Mouse (Mus musculus) neural tube, embryonic 12.5 days (tissue): ENCODE data around the gene Sgk1. TPM values are rescaled to one million over a fixed set of nuclear protein-coding genes. Genes with fewer than 3 reads are reported as not detected.
A peak's percentile ranks its signal among the peaks of the same experiment; 100 is the strongest.

Source experiments
- ATAC-seq: fragments of 200-750 bp; cut with Nextera tagmentation; 2 replicates; pipeline ENCODE4 v1.8.0; 2017; ENCODE audit warnings: low read depth, mild to moderate bottlenecking, moderate TSS enrichment, moderate library complexity; ENCODE audit not compliant: low FRiP score
- H3K27ac ChIP-seq: fragments of 300-500 bp; sonication (generic); 2 replicates; pipeline ENCODE4 v1.5.1; 2016
- H3K27me3 ChIP-seq: fragments of 300-500 bp; sonication (generic); replicated peaks from 2 replicates; pipeline ENCODE4 v1.6.1; 2016; ENCODE audit warnings: mild to moderate bottlenecking
- H3K36me3 ChIP-seq: fragments of 300-500 bp; sonication (generic); 2 replicates; pipeline ENCODE4 v1.6.1; 2016; ENCODE audit warnings: mild to moderate bottlenecking
- H3K4me1 ChIP-seq: fragments of 300-500 bp; sonication (generic); 2 replicates; pipeline ENCODE4 v1.6.1; 2016
- H3K4me2 ChIP-seq: fragments of 300-500 bp; sonication (generic); replicated peaks from 2 replicates; pipeline ENCODE4 v1.6.1; 2016; ENCODE audit warnings: mild to moderate bottlenecking
- H3K4me3 ChIP-seq: fragments of 300-500 bp; sonication (generic); 2 replicates; pipeline ENCODE4 v1.5.1; 2016
- H3K9ac ChIP-seq: fragments of 300-500 bp; sonication (generic); 2 replicates; pipeline ENCODE4 v1.6.1; 2016; ENCODE audit warnings: mild to moderate bottlenecking
- H3K9me3 ChIP-seq: fragments of 300-500 bp; sonication (generic); 2 replicates; pipeline ENCODE4 v1.6.1; 2016; ENCODE audit warnings: mild to moderate bottlenecking
- WGBS: fragments of 180-500 bp; shearing (Covaris S2); methylation state at CpG from one replicate; pipeline ENCODE4 v1.1.7; 2016; 5-methylcytosine and 5-hydroxymethylcytosine counted together
- polyA plus RNA-seq: library from polyadenylated mRNA; unstranded; fragments of >200 nt; fragmentation: Nextera tagmentation; extraction: Ambion mirVana; gene quantifications from 2 replicates; pipeline ENCODE4 v1.2.1, GENCODE M21; 2016

The Sgk1 gene
- polyA plus RNA-seq, 1 experiment from 2014 or later: 24.6 TPM

GRCm38 (mm10) chr10:21924051-21924720 is 42.2 kb downstream of the Sgk1 start:
- WGBS: 72% methylated on average over 16 of the region's 16 CpGs
- no peaks in the 10 kb centered on the region for H3K36me3 ChIP-seq
- ATAC-seq: no peak

GRCm38 (mm10) chr10:21926941-21927340 is 45.0 kb downstream of the Sgk1 start:
- ATAC-seq: no peak
- H3K9ac ChIP-seq: no peak overlapping the region
- H3K4me2 ChIP-seq: no peak overlapping the region
- H3K4me3 ChIP-seq: no peak overlapping the region
- H3K27ac ChIP-seq: no peak overlapping the region
- H3K36me3 ChIP-seq: no peaks in the 10 kb centered on the region
- no peaks in the 10 kb centered on the region for H3K9me3 ChIP-seq
- WGBS: 88% methylated on average over 5 of the region's 5 CpGs
- H3K4me1 ChIP-seq: peaks cover 15% of the 10 kb centered on the region
- H3K27me3 ChIP-seq: no peaks in the 10 kb centered on the region

More at GRCm38 (mm10) chr10:21924051-21924720, 42.2 kb downstream of the Sgk1 start:
- peaks cover 15% of the 10 kb centered on the region for H3K4me1 ChIP-seq
- peak overlapping the region; percentile 46 for H3K4me2 ChIP-seq
- H3K27me3 ChIP-seq: no peaks in the 10 kb centered on the region
- H3K9ac ChIP-seq: no peak overlapping the region
- H3K27ac ChIP-seq: peak overlapping the region; percentile 15; the same call in 1 of the 2 replicates
- no peak overlapping the region for H3K4me3 ChIP-seq
- no peaks in the 10 kb centered on the region for H3K9me3 ChIP-seq

DNA sequence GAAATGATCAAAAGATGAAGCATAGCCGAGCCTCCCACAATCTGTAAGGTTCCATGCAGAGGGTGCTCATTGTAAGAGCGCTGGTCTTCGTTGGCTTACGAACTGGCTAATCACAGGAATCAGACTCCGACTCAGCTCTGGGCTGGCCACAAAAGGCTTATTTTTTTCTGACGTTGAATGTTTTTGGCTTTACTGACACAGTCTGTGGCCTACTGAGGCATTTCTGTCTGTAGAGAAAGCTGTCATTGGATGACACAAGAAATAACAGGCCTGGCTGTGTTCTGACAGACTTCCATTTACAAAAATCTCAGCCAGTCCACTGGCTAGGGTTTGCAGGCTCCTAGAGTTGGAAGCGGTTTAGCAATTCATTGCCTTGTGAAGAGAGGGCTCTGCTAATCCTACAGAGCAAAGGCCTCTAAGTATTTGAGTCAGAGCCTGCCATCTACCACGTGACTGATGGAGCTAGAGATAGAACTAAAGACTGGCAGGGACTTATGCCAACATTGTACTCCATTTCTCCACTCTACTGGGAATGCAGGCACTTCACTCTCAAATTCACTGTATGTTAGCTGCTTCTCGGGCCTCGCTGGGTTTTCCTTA is 48.9 kb downstream of the Sgk1 start:
- 86% methylated on average over 10 of the region's 10 CpGs for WGBS
- ATAC-seq: no peak

DNA sequence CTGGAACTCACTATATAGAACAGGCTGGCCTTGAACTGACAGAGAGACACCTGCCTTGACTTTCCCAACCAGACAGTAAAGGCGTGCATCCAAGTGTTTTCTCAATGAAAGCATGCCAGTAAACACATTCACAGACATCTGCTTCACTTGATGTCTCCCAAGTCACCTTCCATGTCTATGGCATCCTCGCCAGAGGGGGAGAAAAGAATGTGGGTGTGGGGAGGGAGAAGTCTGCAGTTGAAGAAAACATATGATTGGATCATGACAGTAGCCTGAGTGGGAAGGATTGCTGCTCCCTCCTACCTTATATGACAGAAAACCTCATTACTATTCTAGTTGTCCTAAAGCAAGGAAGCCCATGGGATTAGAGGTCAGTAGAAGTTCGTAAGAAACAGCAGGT is 50.8 kb downstream of the Sgk1 start:
- 85% methylated on average over 3 of the region's 3 CpGs for WGBS
- H3K36me3 ChIP-seq: no peaks in the 10 kb centered on the region

More for the DNA sequence above, 48.9 kb downstream of the Sgk1 start:
- Histone ChIP-seq H3K4me1 (no peaks in the 10 kb centered on the region), H3K4me2 (no peak overlapping the region), H3K4me3 (no peak overlapping the region), H3K9ac (no peak overlapping the region), H3K27me3 (no peaks in the 10 kb centered on the region), H3K9me3 (no peaks in the 10 kb centered on the region), H3K27ac (no peak overlapping the region), H3K36me3 (no peaks in the 10 kb centered on the region)

DNA sequence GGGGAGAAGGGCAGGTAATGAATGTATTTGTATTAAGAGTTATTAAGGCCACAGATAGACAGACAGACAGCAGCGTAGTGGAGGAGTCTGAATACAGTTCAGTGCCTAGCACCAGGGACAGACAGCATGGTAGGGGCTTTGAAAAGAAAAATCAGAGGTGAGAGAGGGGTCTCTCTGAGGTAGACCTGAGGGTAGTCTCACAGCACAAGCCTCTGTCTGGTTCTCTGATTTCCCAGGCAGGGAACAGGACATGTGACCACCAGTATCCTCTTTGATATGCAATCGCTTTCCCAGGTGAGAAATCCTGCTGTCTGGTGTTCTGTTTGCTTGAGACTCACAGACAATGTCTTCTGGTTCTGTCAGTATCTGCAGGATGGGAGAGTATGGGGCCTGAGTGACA is 52.8 kb downstream of the Sgk1 start:
- Histone ChIP-seq H3K9ac (no peak overlapping the region), H3K27ac (no peak overlapping the region), H3K36me3 (no peaks in the 10 kb centered on the region), H3K9me3 (no peaks in the 10 kb centered on the region), H3K27me3 (no peaks in the 10 kb centered on the region), H3K4me1 (peaks cover 6% of the 10 kb centered on the region), H3K4me2 (no peak overlapping the region), H3K4me3 (no peak overlapping the region)
- WGBS: 93% methylated on average over 2 of the region's 2 CpGs
- no peak for ATAC-seq

More for the DNA sequence above, 50.8 kb downstream of the Sgk1 start:
- Histone ChIP-seq H3K9ac (no peak overlapping the region), H3K27me3 (no peaks in the 10 kb centered on the region), H3K4me1 (peaks cover 6% of the 10 kb centered on the region), H3K27ac (no peak overlapping the region), H3K4me3 (no peak overlapping the region), H3K4me2 (no peak overlapping the region), H3K9me3 (no peaks in the 10 kb centered on the region)
- ATAC-seq: no peak

DNA sequence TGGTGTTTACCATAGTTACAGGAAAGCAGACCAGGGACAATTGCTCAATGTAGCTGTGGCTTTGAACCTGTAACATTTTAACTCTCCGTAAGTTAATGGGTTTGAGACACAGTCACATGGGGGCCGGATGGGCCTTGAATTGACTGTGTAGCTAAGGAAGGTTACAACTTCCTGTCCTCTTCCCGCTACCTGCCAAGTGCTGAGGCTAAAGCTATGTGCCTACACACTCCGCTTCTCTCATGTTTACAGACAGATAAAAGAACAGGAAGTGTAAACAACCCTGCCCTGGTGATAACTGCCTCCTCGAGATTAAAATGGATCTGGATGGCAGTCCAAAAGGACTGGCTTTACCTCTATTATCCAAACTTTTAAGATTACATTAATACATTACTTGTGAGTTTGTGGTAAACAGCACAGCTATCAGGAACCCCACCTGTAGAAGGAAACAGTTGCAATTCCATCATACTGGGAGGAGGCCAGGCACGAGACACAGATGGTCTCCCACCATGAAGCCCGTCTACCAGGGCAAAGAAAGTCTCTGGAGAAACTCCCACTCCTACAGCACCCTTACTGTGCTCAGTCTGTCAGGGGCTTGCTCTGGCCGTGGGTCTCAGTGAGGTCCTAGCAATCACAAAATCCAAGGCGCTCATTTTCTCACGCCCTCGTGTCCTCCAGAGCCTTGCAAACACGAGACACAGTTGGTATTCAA is 54.7 kb downstream of the Sgk1 start:
- H3K4me1 ChIP-seq: peaks cover 6% of the 10 kb centered on the region
- no peaks in the 10 kb centered on the region for H3K27me3 ChIP-seq
- peak overlapping the region; percentile 16; the same call in 1 of the 2 replicates for H3K4me2 ChIP-seq
- WGBS: 59% methylated on average over 12 of the region's 12 CpGs
- H3K36me3 ChIP-seq: no peaks in the 10 kb centered on the region
- no peak overlapping the region for H3K4me3 ChIP-seq
- H3K9me3 ChIP-seq: no peaks in the 10 kb centered on the region
- no peak overlapping the region for H3K9ac ChIP-seq
- ATAC-seq: no peak
- H3K27ac ChIP-seq: no peak overlapping the region

DNA sequence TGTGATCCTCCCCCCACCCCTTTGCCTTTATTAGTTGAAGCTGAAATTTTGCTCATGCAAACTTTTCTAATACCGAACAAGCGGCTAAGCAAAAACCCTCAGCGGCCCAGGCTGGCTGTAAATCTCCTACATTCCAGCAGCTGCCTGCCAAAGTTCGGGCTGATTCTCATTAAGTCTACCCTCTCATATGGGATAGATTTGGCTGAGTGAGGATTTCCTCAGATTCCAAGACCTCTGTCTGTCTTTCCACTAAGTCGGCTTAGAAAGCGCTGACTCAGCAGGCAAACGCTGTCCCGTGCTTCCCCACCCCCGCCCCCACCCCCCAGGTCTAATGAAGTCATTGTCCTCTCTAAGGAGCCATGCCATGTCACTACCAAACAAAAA is 55.2 kb downstream of the Sgk1 start:
- Histone ChIP-seq H3K4me3 (no peak overlapping the region), H3K27me3 (no peaks in the 10 kb centered on the region), H3K27ac (no peak overlapping the region), H3K9me3 (no peaks in the 10 kb centered on the region), H3K36me3 (no peaks in the 10 kb centered on the region), H3K4me2 (peak overlapping the region; percentile 16; the same call in 1 of the 2 replicates), H3K9ac (no peak overlapping the region), H3K4me1 (peaks cover 6% of the 10 kb centered on the region)
- 27% methylated on average over 9 of the region's 9 CpGs for WGBS
- ATAC-seq: no peak

DNA sequence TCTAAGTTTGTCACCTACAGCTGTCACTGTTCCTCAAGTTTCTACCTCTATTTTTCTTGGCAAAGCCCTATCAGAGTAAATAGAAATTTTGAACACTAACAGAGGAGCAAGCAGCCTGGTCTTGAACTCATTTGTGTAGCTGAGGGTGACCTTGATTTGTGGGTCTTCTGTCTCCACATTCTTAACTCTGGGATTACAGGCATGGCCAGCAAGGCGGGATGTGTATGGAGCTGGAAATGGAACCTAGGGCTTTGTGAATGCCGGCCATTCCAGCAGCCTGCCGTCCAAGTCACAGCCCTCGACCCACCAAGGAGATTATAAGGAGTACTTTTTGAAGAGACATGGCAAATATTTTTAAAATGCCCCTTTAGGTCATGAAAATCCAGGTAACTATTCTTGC is 56.2 kb downstream of the Sgk1 start:
- H3K4me2 ChIP-seq: no peak overlapping the region
- ATAC-seq: no peak

GRCm38 (mm10) chr10:21941235-21941634 is 59.3 kb downstream of the Sgk1 start:
- no peaks in the 10 kb centered on the region for H3K9me3 ChIP-seq
- WGBS: 82% methylated on average over 3 of the region's 3 CpGs
- H3K4me2 ChIP-seq: no peak overlapping the region
- no peak overlapping the region for H3K4me3 ChIP-seq
- H3K36me3 ChIP-seq: no peaks in the 10 kb centered on the region
- no peaks in the 10 kb centered on the region for H3K27me3 ChIP-seq
- peaks cover 6% of the 10 kb centered on the region for H3K4me1 ChIP-seq
- no peak for ATAC-seq
- H3K27ac ChIP-seq: no peak overlapping the region
- H3K9ac ChIP-seq: no peak overlapping the region

More for the DNA sequence above, 56.2 kb downstream of the Sgk1 start:
- Histone ChIP-seq H3K9me3 (no peaks in the 10 kb centered on the region), H3K36me3 (no peaks in the 10 kb centered on the region), H3K27me3 (no peaks in the 10 kb centered on the region), H3K9ac (no peak overlapping the region), H3K4me1 (peaks cover 6% of the 10 kb centered on the region), H3K27ac (no peak overlapping the region), H3K4me3 (no peak overlapping the region)
- WGBS: 82% methylated on average over 4 of the region's 4 CpGs

DNA sequence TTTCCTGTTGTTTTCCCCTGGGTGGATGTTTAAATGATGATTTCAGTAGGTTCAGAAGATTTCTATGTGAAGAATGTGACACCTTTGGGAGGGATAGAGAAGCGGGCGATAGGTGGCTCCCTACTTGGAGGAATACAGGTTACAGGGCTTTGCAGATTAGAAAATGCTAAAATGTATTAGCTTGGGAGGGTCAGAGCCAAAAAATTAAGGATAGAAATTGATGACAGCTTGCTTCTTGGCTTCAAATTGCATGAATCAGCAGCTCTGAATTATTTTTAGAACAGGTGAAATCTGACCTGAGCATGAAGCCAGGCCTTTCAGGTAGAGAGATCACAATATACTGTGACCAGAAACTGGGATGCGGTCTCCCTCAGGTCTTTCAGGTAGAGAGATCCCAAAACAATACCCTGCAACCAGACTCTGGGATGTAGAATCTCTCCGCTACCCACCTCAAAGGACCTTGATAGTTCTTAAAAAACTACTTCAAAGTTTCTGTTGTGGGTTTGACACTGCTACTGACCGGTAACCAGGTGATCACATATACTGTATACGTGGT is 61.2 kb downstream of the Sgk1 start:
- WGBS: 93% methylated on average over 6 of the region's 6 CpGs
- no peak for ATAC-seq
- no peaks in the 10 kb centered on the region for H3K4me1 ChIP-seq
- H3K9me3 ChIP-seq: no peaks in the 10 kb centered on the region
- no peak overlapping the region for H3K9ac ChIP-seq
- H3K27me3 ChIP-seq: no peaks in the 10 kb centered on the region
- no peaks in the 10 kb centered on the region for H3K36me3 ChIP-seq
- H3K4me3 ChIP-seq: no peak overlapping the region
- no peak overlapping the region for H3K4me2 ChIP-seq
- H3K27ac ChIP-seq: no peak overlapping the region

DNA sequence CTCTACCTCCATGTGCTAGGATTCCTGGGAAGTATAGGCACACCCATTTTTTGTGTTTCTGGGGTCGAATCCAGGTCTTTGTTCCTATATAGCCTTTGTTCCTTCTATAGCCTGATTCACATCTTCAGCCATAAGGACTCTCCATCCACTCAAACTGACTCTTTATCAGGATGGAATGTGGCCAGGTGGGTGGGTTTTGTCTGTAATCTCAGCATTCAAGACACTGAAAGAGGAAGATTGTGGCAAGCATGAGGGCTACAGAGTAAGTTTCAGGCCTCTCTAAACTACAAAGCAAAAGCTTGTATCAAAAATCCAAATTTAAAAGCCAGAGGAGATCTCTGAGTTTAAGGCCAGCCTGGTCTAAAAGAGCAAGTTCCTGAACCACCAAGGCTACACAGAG is 63.2 kb downstream of the Sgk1 start:
- Histone ChIP-seq H3K27ac (no peak overlapping the region), H3K4me3 (no peak overlapping the region), H3K9ac (no peak overlapping the region), H3K27me3 (no peaks in the 10 kb centered on the region), H3K4me1 (no peaks in the 10 kb centered on the region), H3K4me2 (no peak overlapping the region), H3K9me3 (no peaks in the 10 kb centered on the region), H3K36me3 (no peaks in the 10 kb centered on the region)
- WGBS: 77% methylated on average over 1 of the region's 1 CpGs
- no peak for ATAC-seq

- no peak overlapping the region for H3K4me3 ChIP-seq
- H3K27me3 ChIP-seq: no peaks in the 10 kb centered on the region
- H3K9ac ChIP-seq: no peak overlapping the region
- H3K9me3 ChIP-seq: no peaks in the 10 kb centered on the region
- WGBS: 80% methylated on average over 9 of the region's 9 CpGs
- H3K36me3 ChIP-seq: no peaks in the 10 kb centered on the region
- no peak for ATAC-seq
- H3K4me1 ChIP-seq: no peaks in the 10 kb centered on the region
- H3K4me2 ChIP-seq: no peak overlapping the region
- no peak overlapping the region for H3K27ac ChIP-seq
Measured at GRCm38 (mm10) chr10:21946751-21947351, 64.9 kb downstream of the Sgk1 start.
